ENCODE assay signal across 15 mouse cellular contexts in genomic region chr1:38503431-38504089, GRCm38 (mm10).
DNase-seq lines count a peak whose midpoint lies in the region; ATAC-seq and TF ChIP-seq lines count a peak whose summit lies in the region.
"Had no signal": no experiment of that assay in that cellular context is flagged by ENCODE, and none has a peak within 500 bp of the region (broad histone marks: within the 10 kb centered on the region; RNA-seq: fewer than 3 reads in every experiment).

No protein-coding gene starts in this region.

- no peak for TF ChIP-seq POLR2A in MEL (IDR thresholded peaks at IDR 0.05; ENCODE audit: control insufficient read depth in 1 of 2, insufficient read depth in 1 of 2, low read depth in 1 of 2, low read length in 2 of 2, poor library complexity in 1 of 2)

- no peak overlapping the region for H3K27ac ChIP-seq in MEL (ENCODE audit: control insufficient read depth, low read depth, low read length)
- H3K27ac ChIP-seq in forebrain, embryonic 13.5 days = peak overlapping the region; percentile 28; the same call in 1 of the 2 replicates
- H3K27ac ChIP-seq in midbrain, embryonic 13.5 days = peak overlapping the region; percentile 70
- H3K27ac ChIP-seq: embryonic facial prominence, embryonic 13.5 days; macrophage had no signal

- intact Hi-C loops in heart, postnatal 36 days (cut with DNase I) = no loop called here

- 20% methylated on average over 13 of the region's 13 CpGs for WGBS in forebrain, embryonic 13.5 days
- WGBS in midbrain, embryonic 13.5 days = 37% methylated on average over 13 of the region's 13 CpGs

- peaks cover 5 to 15% of the 10 kb centered on the region in 2 experiments for H3K4me1 ChIP-seq in MEL (ENCODE audit: control insufficient read depth in 1 of 2, insufficient read depth in 2 of 2, low read length in 2 of 2)
- peaks cover 35% of the 10 kb centered on the region for H3K4me1 ChIP-seq in forebrain, embryonic 13.5 days
- peaks cover 38% of the 10 kb centered on the region for H3K4me1 ChIP-seq in midbrain, embryonic 13.5 days (replicated peaks)

- TF ChIP-seq EP300 in MEL (IDR thresholded peaks at IDR 0.05; ENCODE audit: low read depth in 1 of 2, low read length in 2 of 2) = no peak

- H3K27me3 ChIP-seq in MEL (ENCODE audit: control insufficient read depth in 1 of 2, insufficient read depth in 2 of 2, low read length in 2 of 2) = no peaks in the 10 kb centered on the region
- no peaks in the 10 kb centered on the region for H3K27me3 ChIP-seq in forebrain, embryonic 13.5 days
- no peaks in the 10 kb centered on the region for H3K27me3 ChIP-seq in midbrain, embryonic 13.5 days
- H3K27me3 ChIP-seq: embryonic facial prominence, embryonic 13.5 days had no signal

- H3K36me3 ChIP-seq in MEL (ENCODE audit: control insufficient read depth in 1 of 2, insufficient read depth in 2 of 2, low read length in 2 of 2) = peaks cover 0 to 15% of the 10 kb centered on the region in 2 experiments; a peak in 3 of 4 replicates
- H3K36me3 ChIP-seq in forebrain, embryonic 13.5 days (ENCODE audit: poor library complexity, severe bottlenecking) = no peaks in the 10 kb centered on the region
- no peaks in the 10 kb centered on the region for H3K36me3 ChIP-seq in midbrain, embryonic 13.5 days
- H3K36me3 ChIP-seq: embryonic facial prominence, embryonic 13.5 days had no signal

- peak; percentile 68 for DNase-seq in heart, adult 11 months
- DNase-seq in heart, postnatal 36 days = no peak
- peak; percentile 20 for DNase-seq in MEL (ENCODE audit: low read depth, low spot score)
- DNase-seq in adrenal gland, postnatal 14 days = no peak
- DNase-seq in right cerebral cortex, postnatal 10 days (ENCODE audit: low spot score in 2 of 2) = no peak
- no peak for DNase-seq in adipocyte (ENCODE audit: low spot score)
- DNase-seq: adrenal gland, postnatal 10 days; cerebellum, adult 18-20 months; gastrocnemius, postnatal 14 days; heart, postnatal 4 days; thymus, postnatal 25 days had no signal

- no peak overlapping the region for H3K4me2 ChIP-seq in forebrain, embryonic 13.5 days
- no peak overlapping the region for H3K4me2 ChIP-seq in midbrain, embryonic 13.5 days (replicated peaks)
- H3K4me2 ChIP-seq: embryonic facial prominence, embryonic 13.5 days had no signal

- H3K4me3 ChIP-seq in MEL (ENCODE audit: control insufficient read depth in 1 of 2, insufficient read depth in 1 of 2, low read depth in 2 of 2, low read length in 2 of 2) = no peak overlapping the region
- no peak overlapping the region for H3K4me3 ChIP-seq in forebrain, embryonic 13.5 days
- no peak overlapping the region for H3K4me3 ChIP-seq in midbrain, embryonic 13.5 days (replicated peaks)
- H3K4me3 ChIP-seq: embryonic facial prominence, embryonic 13.5 days had no signal

- TF ChIP-seq CTCF in MEL (IDR thresholded peaks at IDR 0.05 in 2 of 3, conservative IDR thresholded peaks at IDR 0.05 in 1 of 3; ENCODE audit: control insufficient read depth in 1 of 3, insufficient read depth in 1 of 3, low read depth in 2 of 3, low read length in 3 of 3, poor library complexity in 1 of 3, severe bottlenecking in 1 of 3) = no peak

- H3K9ac ChIP-seq in MEL (ENCODE audit: control insufficient read depth, low read depth, low read length, poor library complexity, severe bottlenecking) = no peak overlapping the region
- no peak overlapping the region for H3K9ac ChIP-seq in forebrain, embryonic 13.5 days
- no peak overlapping the region for H3K9ac ChIP-seq in midbrain, embryonic 13.5 days (replicated peaks)
- H3K9ac ChIP-seq: embryonic facial prominence, embryonic 13.5 days had no signal

- TF ChIP-seq RAD21 in MEL (IDR thresholded peaks at IDR 0.05; ENCODE audit: low read depth, low read length) = no peak

- H3K79me2 ChIP-seq in MEL (ENCODE audit: control insufficient read depth, insufficient read depth, low read length, poor library complexity) = no peaks in the 10 kb centered on the region

- peak; percentile 74 for ATAC-seq in forebrain, embryonic 13.5 days
- ATAC-seq in midbrain, embryonic 13.5 days = peak; percentile 69

- no peaks in the 10 kb centered on the region for H3K9me3 ChIP-seq in MEL (replicated peaks; ENCODE audit: insufficient read depth, low read length)
- no peaks in the 10 kb centered on the region for H3K9me3 ChIP-seq in forebrain, embryonic 13.5 days (replicated peaks)
- H3K9me3 ChIP-seq in midbrain, embryonic 13.5 days = no peaks in the 10 kb centered on the region
- H3K9me3 ChIP-seq: embryonic facial prominence, embryonic 13.5 days had no signal

TF ChIP-seq in MEL, 35 proteins besides CTCF, POLR2A, EP300 and RAD21:
- TF ChIP-seq CHD1 (IDR thresholded peaks at IDR 0.05; ENCODE audit: low read depth, low read length) (no peak), E2F4 (IDR thresholded peaks at IDR 0.05; ENCODE audit: borderline replicate concordance, low read depth, low read length) (no peak), NRF1 (IDR thresholded peaks at IDR 0.05; ENCODE audit: insufficient read depth, low read depth, low read length, poor library complexity, severe bottlenecking) (no peak), ZNF384 (IDR thresholded peaks at IDR 0.05; ENCODE audit: low read depth, low read length) (no peak), GATA1 (IDR thresholded peaks at IDR 0.05; ENCODE audit: low read depth, low read length) (no peak), ZMIZ1 (IDR thresholded peaks at IDR 0.05; ENCODE audit: low read depth, low read length) (no peak), UBTF (IDR thresholded peaks at IDR 0.05; ENCODE audit: borderline replicate concordance, insufficient read depth, low read depth, low read length) (no peak), TAL1 (IDR thresholded peaks at IDR 0.05; ENCODE audit: low read length) (no peak), RCOR1 (IDR thresholded peaks at IDR 0.05; ENCODE audit: low read depth, low read length) (no peak), MAZ (IDR thresholded peaks at IDR 0.05; ENCODE audit: low read depth, low read length) (no peak)
TF ChIP-seq in MEL: peak in this region for 0.

Comparison
In these comparisons a context has a peak if more than half of its experiments do, and no peak if none do; other contexts are left out.
1. DNase-seq: peak in heart, adult 11 months (single experiment) and MEL (single experiment); none in heart, postnatal 36 days (0 of 2), adrenal gland, postnatal 14 days (single experiment), right cerebral cortex, postnatal 10 days (0 of 2) and adipocyte (single experiment).